Mouse (Mus musculus): ENCODE results near the gene Chdh.

- TF ChIP-seq CTCF (conservative IDR thresholded peaks at IDR 0.05 in 1 of 2, IDR thresholded peaks at IDR 0.05 in 1 of 2; ENCODE audit: low read depth in 2 of 2, low read length in 2 of 2) (no peak), MAX (IDR thresholded peaks at IDR 0.05; ENCODE audit: low read length) (no peak), POLR2A (IDR thresholded peaks at IDR 0.05; ENCODE audit: low read depth, low read length) (no peak), JUND (conservative IDR thresholded peaks at IDR 0.05; ENCODE audit: low read depth, low read length) (no peak)
Measured at GRCm38 (mm10) chr14:29999475-29999811, 9.4 kb upstream of the Chdh start.

All from CH12.LX (cell line).